Mouse (Mus musculus) lung, adult 18-20 months (tissue): ENCODE data around the gene Sohlh1.

ENCODE experiments used
- DNase-seq, 2 experiments: peaks; one replicate each; pipeline ENCODE4 v3.0.0; 2022; ENCODE audit warnings: mixed read lengths in 2 of 2

Sohlh1 gene

DNA sequence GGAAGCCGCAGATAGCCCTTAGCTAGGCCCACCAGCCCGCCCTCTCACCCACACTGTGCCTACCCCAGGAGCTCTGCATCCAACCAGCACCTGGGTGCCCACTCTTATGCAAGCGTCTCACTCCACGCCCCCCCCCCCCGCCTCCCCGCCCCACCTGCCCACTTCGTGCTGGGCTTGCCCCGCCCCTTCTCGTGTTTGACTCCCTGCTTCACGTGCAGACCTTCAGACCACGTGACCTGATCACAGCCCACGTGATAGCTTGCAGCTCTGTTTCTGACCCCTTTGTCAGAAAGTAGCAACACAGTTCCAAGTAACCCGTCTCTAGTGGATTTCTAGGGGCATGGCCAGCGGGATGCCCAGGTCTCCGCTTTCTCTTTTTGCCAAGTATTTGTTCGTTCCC is at the start of gene Sohlh1:
Gene Sohlh1, minus strand, starts transcription at position 23 of the 400 bp plus-strand sequence.
- no peak for DNase-seq

DNA sequence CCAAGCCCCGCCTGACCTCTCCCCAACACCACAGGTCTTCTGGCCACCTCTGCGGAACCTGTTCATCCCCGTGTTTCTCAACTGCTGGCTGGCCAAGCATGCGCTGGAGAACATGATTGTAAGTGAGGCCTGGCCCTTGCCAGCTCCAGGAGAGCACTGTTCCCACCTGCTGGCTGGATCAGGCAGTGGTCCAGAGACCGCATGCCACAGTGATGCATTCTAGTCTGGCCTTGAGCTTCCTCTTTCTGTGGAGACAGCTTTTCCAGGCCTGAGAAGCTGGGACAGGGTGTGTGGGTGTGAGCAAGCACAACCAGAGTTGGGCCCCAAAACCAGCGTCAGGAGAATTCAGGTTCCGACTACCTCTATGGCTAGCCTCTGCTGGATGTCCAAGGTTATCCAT is 45.4 kb upstream of the Sohlh1 start:
- no peak for DNase-seq

DNA sequence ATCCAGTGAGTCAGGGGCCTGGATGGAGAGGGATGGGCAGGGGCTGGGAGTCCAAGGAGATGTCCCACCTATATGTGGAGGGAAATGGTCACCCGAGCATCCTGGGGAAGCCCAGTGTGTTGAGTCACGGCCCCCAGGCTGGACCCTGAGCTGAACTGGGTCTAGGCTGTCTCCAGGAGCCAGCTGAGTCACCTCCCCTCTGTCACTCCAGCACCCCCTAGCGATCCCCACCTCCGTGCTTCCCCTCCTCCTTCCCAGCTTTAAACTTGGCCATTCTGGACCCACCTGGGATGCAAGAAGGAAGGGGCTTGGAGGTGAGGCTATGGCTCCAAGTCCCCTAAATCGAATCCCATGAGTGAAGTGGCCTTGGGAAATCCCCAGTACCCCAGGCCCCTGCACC is 41.1 kb upstream of the Sohlh1 start:
- DNase-seq: no peak

DNA sequence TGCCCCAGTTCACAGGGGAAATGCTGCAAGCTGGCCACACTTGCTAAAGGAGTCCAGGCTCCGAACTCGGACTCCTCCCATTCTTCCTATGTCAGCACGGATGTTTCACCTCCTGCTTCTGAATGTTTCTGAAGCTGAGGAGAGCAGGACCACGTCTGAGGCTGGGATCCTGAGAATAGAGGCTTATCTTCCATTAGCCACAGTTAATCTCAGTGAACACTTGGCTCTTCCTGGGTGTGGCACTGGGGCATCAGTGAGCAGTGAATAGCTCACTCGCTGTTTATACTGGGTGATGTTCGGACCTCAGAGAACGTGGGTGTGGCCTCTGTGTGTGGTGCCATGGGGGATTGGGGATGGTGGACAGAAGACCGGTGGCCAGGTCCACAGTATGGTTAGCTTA is 40.2 kb upstream of the Sohlh1 start:
- no peak for DNase-seq

DNA sequence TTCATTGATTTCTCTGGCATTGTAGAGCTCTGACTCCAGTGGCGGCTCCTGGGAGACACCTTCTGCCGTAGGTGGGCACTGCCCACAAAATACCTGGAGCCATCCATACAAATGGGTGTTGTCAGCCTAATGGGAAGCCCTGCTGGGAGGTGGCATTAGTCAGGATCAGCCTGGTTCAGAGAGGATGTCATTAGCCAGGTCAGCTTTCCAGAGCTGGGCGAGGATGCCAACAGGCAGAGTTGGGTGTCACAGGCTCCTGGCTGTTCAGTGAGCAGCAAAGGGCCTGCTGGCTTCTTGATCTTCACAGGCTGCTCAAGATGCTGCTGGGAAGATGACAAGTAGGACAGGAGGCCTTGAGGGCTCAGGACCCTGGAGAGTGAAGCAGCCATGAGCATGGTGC is 37.7 kb upstream of the Sohlh1 start:
- no peak for DNase-seq

DNA sequence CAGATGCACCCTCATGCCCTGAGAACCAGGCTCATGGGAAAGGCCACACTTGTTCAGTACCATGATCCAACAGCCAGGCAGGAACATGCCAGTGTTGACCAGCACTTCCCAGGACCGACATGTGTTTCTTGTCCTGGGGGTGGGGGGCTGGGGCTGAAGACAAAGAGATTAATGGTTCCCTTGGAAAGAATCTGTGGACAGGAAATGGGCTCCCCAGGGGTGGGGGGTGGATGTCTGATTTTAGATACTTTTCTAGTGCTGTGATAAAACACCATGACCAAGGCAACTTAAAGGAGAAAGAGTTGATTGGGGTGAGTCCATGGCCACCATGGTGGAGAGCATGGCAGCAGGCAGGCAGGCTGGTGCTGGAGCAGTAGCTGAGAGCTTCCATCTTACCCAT is 35.2 kb upstream of the Sohlh1 start:
- no peak for DNase-seq

DNA sequence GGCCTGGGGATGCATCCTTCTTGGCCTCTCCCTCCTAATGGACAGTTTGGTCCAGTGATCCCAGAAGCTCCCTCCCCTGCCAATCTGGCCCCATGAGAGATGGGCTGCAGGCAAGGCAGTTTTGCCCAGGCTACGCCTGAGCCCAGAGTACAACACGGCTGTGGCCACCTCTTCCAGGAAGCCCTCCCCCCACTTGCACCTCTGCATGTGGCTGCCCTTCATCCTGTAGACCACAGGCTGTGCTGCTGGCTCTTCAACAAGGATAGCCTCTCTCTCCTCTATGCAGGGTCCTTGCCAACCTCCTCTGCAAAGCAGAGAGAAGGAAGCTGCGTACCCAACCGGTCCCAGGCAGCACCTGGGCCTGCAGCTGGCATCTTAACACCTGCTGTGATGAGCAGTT is 32.0 kb upstream of the Sohlh1 start:
- no peak for DNase-seq

DNA sequence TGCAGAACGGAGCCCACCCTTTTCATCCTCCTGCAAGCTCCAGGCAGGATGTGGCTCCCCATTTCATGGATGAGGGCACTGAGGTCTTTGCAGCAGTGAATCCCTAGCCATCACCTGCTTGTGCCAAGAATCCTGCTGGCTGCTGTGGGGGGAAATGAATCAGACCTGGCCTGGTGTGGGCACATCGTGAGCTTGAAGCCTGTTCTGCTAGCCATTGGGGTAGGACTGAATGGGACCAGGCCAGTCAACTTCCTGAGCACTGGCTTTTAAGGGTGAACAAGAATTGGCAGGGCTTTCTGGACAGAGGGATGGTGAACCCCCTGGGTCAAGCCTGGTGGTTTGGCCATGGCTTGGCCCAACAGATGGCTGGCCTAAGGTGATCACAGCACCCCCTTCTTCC is 31.5 kb upstream of the Sohlh1 start:
- no peak for DNase-seq

DNA sequence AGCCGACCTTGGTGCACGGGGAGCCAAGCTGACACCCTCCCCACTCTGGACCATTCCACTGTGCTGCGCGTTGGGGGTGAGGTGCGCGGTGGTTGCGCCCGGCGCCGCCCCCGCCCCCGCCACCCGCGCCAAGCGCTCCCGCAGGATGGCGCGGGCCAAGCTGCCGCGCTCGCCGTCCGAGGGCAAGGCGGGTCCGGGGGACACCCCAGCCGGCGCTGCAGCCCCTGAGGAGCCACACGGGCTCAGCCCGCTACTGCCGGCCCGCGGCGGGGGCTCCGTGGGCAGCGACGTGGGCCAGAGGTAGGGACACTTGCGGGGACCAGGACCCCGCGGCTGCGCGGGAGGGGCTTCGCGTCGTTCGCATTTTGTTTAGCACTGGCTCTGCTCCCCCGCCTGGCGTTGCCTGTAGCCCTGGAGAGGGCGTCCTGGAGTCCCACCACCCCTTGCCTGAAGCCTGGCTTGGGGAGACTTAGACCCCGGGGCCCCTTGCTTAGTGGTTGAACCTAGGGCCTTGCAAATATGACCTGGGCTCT is 30.8 kb upstream of the Sohlh1 start:
- DNase-seq: no peak

DNA sequence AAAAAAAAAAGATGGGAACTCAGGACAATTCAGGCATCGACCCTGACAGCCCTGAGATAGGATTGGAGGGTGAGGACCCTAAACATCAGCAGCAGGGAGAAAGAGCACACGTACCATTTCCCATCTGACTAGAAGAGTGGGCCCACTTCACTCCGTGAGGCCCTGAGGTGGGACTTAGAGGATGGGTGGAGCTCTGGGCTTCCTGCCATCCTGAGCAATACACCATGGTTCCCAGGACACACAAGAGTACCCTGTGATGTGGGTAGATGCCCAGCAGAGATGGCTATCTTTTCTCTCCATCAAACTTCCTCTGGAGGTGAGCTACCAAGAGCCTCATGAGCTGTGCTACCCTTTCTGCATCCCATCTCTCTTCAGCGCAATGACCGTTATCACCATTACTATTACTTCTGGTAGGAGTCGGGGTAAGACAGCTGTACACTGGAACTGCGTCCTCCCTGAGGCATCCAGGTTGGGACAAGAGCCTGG is 30.2 kb upstream of the Sohlh1 start:
- no peak for DNase-seq

DNA sequence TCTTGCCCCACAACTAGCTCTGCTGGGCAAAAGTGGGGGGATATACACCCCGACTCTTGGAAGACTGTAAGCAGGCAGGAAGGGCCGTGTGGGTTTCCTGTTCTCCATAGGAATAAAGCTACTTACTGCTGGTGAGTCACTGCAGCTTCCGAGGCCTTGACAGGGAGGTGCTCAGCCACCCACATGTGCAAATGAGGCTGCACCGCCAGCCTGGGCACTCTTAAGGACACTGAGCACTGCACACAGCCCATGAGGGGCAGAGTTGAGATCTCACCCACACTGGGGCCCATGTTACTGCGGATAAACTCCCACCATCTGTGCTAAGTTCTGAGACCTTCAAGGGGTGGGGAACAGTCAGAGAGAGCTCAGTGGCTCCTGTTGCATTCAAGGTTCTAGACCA is 19.6 kb upstream of the Sohlh1 start:
- DNase-seq: no peak

DNA sequence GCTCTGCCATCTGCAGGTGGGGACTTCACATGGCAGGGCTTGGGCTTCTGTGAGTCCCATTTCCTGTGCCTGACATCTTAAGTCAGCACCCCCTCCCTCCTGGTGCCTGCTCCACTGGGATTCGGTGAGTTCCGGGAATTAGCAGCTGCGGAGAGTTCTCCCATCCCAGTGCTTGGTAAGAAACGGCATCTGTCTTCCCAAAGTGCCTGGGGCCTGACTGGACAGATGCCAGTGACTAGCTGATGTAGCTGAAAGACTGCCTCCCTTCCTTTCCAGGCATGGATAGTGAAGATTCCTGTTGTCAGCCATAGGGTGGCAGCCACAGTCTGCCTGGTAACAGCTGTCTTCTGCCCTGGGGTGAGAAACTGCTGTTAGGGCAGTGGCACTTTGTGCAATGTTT is 18.4 kb upstream of the Sohlh1 start:
- DNase-seq: no peak

DNA sequence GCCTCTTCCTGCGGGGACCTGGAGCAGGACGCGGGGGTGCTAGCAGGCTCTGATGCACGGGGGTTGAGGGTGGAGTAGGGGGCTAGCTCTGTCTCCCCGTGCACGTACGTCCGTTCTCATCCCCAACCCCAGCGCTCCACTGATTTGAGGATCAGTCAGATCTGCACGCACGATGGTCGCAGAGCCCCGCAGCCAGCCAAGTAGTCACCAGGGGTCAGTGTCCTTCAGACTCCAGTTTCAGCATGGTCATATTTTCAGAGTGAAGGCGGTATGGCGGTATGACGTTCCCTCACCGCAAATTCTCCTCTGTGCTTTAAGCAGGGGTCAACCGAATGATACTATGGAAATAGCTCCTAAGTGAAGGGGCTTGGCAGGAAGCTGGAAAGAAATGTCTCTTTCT is 17.2 kb upstream of the Sohlh1 start:
- no peak for DNase-seq

DNA sequence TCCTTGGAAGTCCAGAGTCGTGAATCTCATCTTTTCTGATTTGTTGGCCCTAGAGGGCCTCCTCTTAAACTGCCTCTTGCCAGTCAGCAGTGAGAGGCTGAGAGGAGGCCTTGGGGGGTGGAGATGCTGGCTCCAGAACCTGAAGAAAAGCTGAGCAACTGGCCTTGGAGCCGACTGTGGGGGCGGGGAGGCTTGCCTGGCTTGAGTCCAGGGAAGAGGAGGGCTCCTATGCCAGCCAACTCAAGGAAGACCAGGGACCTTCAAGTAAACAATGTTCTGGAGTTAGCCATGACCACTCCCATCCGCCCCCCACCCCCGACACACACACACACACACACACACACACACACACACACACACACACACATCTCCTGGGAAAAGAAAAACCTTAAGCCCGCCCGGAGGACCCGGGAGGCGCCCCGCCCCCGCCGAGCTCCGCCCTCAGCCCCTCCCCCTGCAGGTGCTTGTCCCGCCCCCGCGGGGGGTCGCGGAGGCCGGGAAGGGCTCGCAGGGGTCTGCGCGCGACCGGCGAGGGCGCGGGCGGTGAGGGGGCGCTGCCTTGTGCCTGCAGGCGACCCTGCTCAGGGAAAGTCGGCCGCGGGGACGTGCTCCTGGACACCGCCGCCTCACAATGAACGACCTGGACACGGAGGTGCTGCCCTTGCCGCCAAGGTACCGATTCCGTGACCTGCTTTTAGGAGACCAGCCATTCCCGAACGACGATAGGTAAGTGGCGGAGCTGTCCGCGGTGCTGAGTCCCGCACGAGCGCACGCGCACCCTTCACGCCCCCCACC is 16.5 kb upstream of the Sohlh1 start, which contains the start of gene Kcnt1:
Gene Kcnt1, plus strand, starts transcription at position 398 of the 795 bp plus-strand sequence.
- peak; percentile 14 to 17 for DNase-seq

DNA sequence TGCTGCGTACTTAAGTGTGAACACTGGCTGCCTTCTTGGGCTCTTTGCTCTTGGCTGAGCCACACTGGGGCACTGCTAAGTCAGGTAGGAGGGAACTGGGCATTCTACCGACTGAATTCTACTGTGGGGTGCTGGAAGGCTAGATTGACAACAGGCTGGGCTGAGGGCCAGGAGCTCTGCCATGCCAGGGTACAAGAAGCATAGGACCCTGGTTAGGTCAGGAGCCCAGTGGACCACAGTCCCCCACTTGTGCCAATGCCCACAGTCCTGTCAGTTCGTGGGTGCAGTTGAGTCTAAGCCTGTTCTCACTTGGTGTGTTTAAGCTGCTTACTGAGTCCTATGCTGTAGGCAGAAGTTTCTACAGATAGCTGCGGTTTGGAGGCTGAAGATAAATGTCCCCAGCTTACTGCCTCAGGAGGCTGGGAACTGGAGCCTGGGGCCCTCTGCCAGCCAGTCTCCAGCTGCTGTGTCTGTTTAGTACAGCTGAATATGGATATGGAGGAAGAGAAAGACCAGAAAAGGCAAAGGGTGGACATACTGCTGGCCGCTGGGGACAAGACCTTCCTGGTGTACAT is 15.7 kb upstream of the Sohlh1 start:
- DNase-seq: no peak

DNA sequence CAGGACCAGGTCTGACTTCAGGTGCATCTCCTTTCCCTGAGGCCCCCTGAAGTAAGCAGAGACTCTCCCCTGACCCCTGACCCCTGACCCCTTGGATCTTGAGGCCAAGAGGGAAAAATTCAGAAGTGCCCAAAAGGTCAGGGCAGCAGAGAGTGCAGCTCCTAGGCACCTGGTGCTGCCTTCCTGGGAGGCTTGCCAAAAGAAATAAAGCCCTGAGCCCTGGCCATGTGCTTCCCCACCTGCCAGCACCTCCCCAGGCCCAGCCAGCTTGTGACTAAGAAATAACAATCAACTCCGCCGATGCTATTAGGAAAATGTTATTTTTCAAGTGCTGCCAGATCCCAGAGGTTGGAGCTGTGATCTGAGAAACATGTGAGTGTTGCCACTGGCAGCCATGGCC is 15.0 kb upstream of the Sohlh1 start:
- no peak for DNase-seq

DNA sequence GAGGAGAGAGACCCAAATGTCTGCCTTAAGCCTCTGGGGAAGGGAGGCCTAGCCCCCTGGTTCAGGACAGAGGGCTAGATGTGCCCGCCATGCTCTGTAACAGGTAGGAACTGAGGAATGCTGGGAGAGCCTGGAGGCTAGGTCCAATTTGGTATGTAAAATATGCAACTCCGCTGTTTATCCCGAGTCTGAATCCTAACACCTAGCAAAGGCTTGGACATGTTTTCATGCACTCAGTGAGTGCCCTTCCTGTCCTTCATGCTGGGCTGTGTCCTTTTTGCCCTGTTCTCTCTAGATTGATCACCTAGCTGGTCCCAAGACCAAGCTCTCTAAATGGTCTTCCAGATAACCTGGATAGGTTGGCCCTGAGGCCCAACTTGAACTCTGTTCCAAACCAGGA is 12.8 kb upstream of the Sohlh1 start:
- DNase-seq: no peak

DNA sequence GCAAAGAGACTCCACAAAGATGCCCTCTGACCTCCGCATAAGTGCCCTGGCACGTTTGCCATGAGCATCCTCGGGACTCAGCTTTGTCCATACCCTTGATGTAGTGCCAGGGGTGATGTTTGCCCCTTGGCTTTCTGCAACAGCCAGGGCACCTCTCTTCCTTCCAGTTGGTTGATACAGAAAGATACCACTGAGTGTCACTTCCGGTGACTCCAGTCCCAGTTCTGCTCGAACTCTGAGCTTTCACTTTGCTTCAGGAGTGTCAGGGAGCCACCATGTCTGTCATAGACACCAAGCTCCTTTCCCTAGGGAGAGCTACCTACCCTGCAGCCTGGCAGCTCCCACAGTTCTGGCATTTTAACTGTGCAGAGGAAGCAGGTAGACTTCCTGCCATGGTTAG is 7.0 kb upstream of the Sohlh1 start:
- DNase-seq: no peak

DNA sequence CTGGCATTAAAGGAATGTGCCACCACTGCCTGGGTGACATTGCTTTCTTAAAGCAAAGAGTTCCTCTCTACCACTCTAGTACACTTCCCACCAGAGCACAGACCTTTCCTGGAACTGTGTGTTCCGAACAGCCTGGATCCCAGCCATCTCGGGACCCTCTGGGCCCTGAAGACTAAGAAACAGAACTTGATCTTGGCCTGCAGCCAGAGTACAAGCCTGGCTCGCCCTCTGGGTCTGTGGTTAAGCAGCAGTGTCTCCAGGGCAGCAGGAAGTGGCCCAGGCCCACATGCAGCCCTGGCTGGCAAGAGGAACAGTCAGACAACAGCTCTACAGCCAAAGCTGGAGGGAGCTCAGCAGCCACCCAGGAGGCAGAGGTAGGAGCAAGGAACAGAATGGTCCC is 5.6 kb upstream of the Sohlh1 start:
- peak; percentile 60 to 70 for DNase-seq

DNA sequence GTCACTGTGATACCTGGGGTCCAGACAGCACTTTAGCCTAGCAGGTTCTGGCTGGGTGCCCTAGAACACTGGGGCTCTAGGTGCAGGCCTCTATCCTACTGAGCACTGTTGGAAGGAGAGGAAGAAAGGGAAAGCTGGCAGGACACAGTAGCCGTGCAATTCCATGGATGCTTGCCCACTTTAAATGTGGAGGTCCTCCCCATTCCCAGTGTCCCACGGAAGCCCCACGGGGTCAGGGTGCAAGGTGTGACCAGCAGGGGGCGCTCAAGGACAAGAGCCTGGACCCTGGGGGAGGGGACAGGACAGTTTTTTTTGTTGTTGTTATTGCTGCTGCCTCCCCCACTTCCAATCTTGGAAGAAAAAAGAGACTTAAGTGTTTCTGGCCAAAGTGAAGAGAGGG is 3.3 kb upstream of the Sohlh1 start:
- DNase-seq: peak; percentile 25 to 32

DNA sequence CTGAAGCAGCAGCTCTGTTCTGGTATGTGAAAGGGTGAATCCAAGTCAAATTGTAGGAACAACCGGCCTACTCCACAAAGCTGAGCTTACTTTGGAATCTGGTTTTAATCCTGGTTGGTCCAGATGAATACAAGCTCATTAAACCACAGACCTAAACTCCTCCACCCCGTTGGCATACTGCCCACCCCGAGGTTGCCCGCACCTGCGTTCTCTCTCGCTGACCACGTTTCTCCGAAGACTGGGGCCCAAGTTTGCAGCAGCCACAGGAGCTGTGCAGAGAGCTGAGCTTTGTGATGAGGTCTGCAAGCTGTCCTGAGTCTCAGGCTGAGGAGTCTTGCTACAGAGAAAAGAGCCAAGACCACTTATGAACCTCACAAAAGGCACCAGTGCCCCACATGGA is 532 bp downstream of the Sohlh1 start:
- DNase-seq: no peak

DNA sequence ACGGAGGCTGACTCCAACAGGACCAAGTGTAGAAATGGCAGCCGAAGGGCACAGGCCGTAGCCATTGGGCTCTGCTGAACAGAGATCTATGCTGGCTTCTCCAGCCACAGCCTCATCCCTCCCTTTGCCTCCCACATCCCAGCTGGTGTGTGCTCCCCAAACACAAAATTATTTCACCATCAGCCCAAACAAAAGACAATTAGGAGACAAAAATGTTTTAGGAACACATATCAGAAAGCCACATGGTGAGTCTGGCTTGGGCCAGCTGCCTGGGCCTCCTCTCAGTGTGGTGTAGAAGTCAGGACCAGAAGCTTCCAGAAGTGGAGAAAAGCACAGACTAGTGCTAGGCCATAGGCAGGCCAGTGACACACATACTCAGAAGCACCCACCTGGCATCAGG is 3.0 kb downstream of the Sohlh1 start:
- DNase-seq: no peak

DNA sequence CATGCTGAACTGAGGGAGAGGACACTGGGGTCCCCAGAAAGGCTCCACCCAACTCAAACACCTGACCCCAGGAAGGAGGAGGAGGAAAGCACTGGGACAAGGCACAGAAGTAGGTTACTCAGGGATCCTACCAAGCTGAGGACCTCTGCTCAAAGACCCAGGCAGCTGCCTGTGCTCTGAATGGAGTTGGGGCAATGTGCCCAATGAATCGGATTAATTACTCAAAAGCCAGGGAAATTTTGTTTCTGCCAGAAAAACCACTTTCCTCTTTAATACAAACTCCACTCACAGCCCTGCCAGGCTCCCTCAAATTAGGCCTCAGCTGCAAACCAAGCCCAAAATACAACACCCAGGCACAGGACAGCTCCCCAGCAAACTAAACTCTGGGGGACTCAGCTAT is 4.3 kb downstream of the Sohlh1 start:
- no peak for DNase-seq

DNA sequence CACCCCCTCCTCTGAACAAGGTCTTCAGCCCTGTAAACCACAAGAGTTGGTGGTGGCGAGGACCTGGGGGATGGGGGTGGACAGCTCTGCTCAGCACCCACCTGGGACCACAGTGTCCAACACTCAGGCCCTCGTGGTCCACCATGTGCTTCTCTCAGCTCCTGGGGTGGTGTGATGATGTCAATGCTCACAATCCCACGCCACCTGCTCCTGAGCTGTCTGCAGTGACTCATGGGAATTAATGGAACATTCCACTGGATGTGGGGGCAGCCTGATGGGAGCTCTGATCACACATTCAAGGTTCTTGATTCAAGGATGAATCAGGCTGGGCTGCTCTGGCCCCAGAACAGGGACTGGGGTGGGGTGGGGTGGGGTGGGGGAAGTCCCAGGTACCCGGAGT is 4.9 kb downstream of the Sohlh1 start:
- no peak for DNase-seq
